Mouse (Mus musculus): ENCODE measurements at regions not wholly inside any gene's neighbourhood (a gene's known extent, or its start where the extent isn't known, plus 50 kb on each side); places are given as distances from the start of the nearest gene placed in this dataset.

GRCm38 (mm10) chr7:64064460-64065241 lies 89.0 kb upstream of the Trpm1 start:
- no peaks in the 10 kb centered on the region for H3K9me3 ChIP-seq (ENCODE audit: control insufficient read depth, low read length)
- WGBS = 56% methylated on average over 7 of the region's 7 CpGs
- peak; percentile 65; the same call in 1 of the 2 replicates for ATAC-seq
- H3K36me3 ChIP-seq (ENCODE audit: control insufficient read depth, insufficient read depth, low read length) = no peaks in the 10 kb centered on the region
- H3K27me3 ChIP-seq (replicated peaks; ENCODE audit: control insufficient read depth, insufficient read depth, low read length) = no peaks in the 10 kb centered on the region
- H3K4me2 ChIP-seq (ENCODE audit: low read depth, low read length) = no peak overlapping the region
- H3K4me3 ChIP-seq (ENCODE audit: low read length) = no peak overlapping the region
- no peaks in the 10 kb centered on the region for H3K4me1 ChIP-seq (ENCODE audit: control insufficient read depth, insufficient read depth, low read length)
- H3K9ac ChIP-seq (ENCODE audit: low read depth, low read length) = no peak overlapping the region
- no peak overlapping the region for H3K27ac ChIP-seq (ENCODE audit: low read length)

DNA sequence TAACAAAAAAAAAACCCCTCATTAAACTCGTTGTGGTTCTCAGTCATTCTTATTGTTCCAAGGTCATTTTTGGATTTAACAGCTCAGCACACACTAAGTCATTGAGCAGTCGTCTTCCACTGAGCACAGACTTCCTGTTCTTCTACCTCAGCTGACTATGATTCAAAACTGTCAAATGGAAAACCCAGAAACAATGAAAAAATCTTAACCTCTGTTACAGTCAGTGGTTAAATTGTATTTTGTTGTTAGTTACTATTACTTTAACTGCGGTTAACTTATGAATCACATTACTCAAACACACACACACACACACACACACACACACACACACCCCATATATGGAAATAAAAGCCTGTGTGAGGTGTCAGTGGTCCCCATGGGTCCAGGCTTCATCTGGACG lies 92.5 kb upstream of the Trpm1 start:
- 62% methylated on average over 4 of the region's 4 CpGs for WGBS
- peaks cover 7% of the 10 kb centered on the region; the same call in 1 of the 2 replicates for H3K4me1 ChIP-seq (ENCODE audit: control insufficient read depth, insufficient read depth, low read length)
- ATAC-seq = no peak
- no peak overlapping the region for H3K9ac ChIP-seq (ENCODE audit: low read depth, low read length)
- H3K4me2 ChIP-seq (ENCODE audit: low read depth, low read length) = no peak overlapping the region
- no peaks in the 10 kb centered on the region for H3K36me3 ChIP-seq (ENCODE audit: control insufficient read depth, insufficient read depth, low read length)
- H3K27me3 ChIP-seq (replicated peaks; ENCODE audit: control insufficient read depth, insufficient read depth, low read length) = no peaks in the 10 kb centered on the region
- H3K9me3 ChIP-seq (ENCODE audit: control insufficient read depth, low read length) = no peaks in the 10 kb centered on the region
- H3K4me3 ChIP-seq (ENCODE audit: low read length) = no peak overlapping the region
- H3K27ac ChIP-seq (ENCODE audit: low read length) = no peak overlapping the region

DNA sequence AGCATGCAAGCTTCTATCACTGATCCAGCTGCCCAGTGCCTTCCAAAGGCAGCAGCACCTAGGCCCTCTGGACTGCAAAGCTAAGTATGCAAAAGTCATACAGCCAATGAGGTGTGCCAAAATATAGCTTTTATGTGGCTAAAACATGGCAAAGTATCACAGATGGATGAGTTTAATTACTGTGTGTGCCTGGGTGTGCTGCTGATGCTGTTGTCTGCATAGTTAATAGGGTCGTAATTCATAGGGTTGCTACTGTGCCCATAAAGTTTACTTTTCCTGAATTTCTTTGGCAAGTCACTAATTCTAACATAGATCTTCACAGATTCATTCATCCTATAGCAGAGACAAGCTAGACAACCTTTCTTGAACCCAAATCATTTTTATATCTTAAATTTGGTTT lies 93.1 kb upstream of the Trpm1 start:
- Histone ChIP-seq H3K27me3 (replicated peaks; ENCODE audit: control insufficient read depth, insufficient read depth, low read length) (no peaks in the 10 kb centered on the region), H3K4me3 (ENCODE audit: low read length) (no peak overlapping the region), H3K9me3 (ENCODE audit: control insufficient read depth, low read length) (no peaks in the 10 kb centered on the region), H3K9ac (ENCODE audit: low read depth, low read length) (no peak overlapping the region), H3K4me1 (ENCODE audit: control insufficient read depth, insufficient read depth, low read length) (peaks cover 7% of the 10 kb centered on the region; the same call in 1 of the 2 replicates), H3K36me3 (ENCODE audit: control insufficient read depth, insufficient read depth, low read length) (no peaks in the 10 kb centered on the region), H3K27ac (ENCODE audit: low read length) (no peak overlapping the region), H3K4me2 (ENCODE audit: low read depth, low read length) (no peak overlapping the region)
- 93% methylated on average over 1 of the region's 1 CpGs for WGBS
- ATAC-seq = no peak

DNA sequence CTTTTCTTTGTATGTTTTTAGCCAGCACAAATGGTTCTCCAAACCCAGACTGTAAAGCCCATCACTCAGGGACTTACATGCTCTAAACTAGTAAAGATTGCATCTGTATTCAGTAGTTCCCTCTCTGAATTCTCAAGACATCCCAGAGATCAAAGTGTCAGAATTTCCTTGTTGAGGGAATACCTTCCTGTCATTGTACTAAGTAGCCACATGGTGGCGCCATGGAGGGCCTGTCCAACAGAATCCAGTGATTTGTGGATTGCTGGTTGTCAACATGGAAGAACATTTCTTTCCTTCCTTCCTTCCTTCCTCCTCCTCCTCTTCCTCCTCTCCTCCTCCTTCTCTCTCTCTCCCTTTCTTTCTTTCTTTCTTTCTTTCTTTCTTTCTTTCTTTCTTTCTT lies 93.6 kb upstream of the Trpm1 start:
- no peak for ATAC-seq
- WGBS = 3% methylated on average over 1 of the region's 1 CpGs
- no peaks in the 10 kb centered on the region for H3K27me3 ChIP-seq (replicated peaks; ENCODE audit: control insufficient read depth, insufficient read depth, low read length)
- H3K4me2 ChIP-seq (ENCODE audit: low read depth, low read length) = no peak overlapping the region
- no peak overlapping the region for H3K9ac ChIP-seq (ENCODE audit: low read depth, low read length)
- H3K36me3 ChIP-seq (ENCODE audit: control insufficient read depth, insufficient read depth, low read length) = no peaks in the 10 kb centered on the region
- no peaks in the 10 kb centered on the region for H3K9me3 ChIP-seq (ENCODE audit: control insufficient read depth, low read length)
- H3K27ac ChIP-seq (ENCODE audit: low read length) = no peak overlapping the region
- H3K4me3 ChIP-seq (ENCODE audit: low read length) = no peak overlapping the region
- H3K4me1 ChIP-seq (ENCODE audit: control insufficient read depth, insufficient read depth, low read length) = peaks cover 7% of the 10 kb centered on the region; the same call in 1 of the 2 replicates

DNA sequence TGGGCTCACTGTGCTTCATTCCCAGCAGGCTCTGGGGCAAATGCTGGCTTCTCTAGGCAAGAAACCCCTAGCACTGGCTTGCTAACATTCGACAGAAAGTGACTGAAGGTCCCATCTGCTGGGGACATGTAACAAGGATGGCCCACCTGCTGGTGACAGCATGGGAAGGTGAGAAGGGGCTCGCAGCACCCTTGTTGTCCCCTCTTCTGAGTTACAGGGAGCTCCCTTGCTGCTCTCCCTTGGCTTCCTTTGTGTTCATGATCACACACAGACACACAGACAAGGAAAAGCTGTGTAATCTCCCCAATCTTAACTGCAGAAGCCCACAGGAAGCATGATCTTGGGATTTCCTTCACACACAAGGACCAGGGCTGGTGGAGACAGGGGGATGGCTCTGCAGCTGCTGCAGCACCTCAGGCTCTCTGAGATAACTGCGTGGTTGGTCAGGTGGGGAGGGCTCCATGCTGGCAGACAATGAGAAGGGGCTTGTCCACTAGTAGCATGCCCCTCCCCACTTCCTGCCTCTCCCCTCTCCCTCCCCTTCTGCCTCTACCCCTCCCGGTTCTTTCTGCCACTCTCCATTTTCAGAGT lies 95.3 kb upstream of the Trpm1 start:
- WGBS = 45% methylated on average over 4 of the region's 4 CpGs
- Histone ChIP-seq H3K9me3 (ENCODE audit: control insufficient read depth, low read length) (no peaks in the 10 kb centered on the region), H3K27me3 (replicated peaks; ENCODE audit: control insufficient read depth, insufficient read depth, low read length) (no peaks in the 10 kb centered on the region), H3K4me1 (ENCODE audit: control insufficient read depth, insufficient read depth, low read length) (peaks cover 7% of the 10 kb centered on the region; the same call in 1 of the 2 replicates), H3K4me2 (ENCODE audit: low read depth, low read length) (no peak overlapping the region; the same call in 1 of the 2 replicates), H3K9ac (ENCODE audit: low read depth, low read length) (peak overlapping the region; percentile 48; the same call in 1 of the 2 replicates), H3K36me3 (ENCODE audit: control insufficient read depth, insufficient read depth, low read length) (no peaks in the 10 kb centered on the region), H3K27ac (ENCODE audit: low read length) (peak overlapping the region; percentile 26; the same call in 1 of the 2 replicates), H3K4me3 (ENCODE audit: low read length) (no peak overlapping the region)
- peak; percentile 29; the same call in 1 of the 2 replicates for ATAC-seq

- Histone ChIP-seq H3K4me2 (ENCODE audit: low read depth, low read length) (no peak overlapping the region), H3K36me3 (ENCODE audit: control insufficient read depth, insufficient read depth, low read length) (no peaks in the 10 kb centered on the region), H3K9me3 (ENCODE audit: control insufficient read depth, low read length) (no peaks in the 10 kb centered on the region), H3K4me3 (ENCODE audit: low read length) (no peak overlapping the region), H3K27ac (ENCODE audit: low read length) (peak overlapping the region; percentile 26; the same call in 1 of the 2 replicates), H3K9ac (ENCODE audit: low read depth, low read length) (peak overlapping the region; percentile 48; the same call in 1 of the 2 replicates), H3K27me3 (replicated peaks; ENCODE audit: control insufficient read depth, insufficient read depth, low read length) (no peaks in the 10 kb centered on the region), H3K4me1 (ENCODE audit: control insufficient read depth, insufficient read depth, low read length) (peaks cover 7% of the 10 kb centered on the region; the same call in 1 of the 2 replicates)
- peak; percentile 99 for ATAC-seq
- WGBS = 35% methylated on average over 4 of the region's 4 CpGs
These were observed 95.8 kb upstream of the Trpm1 start for GRCm38 (mm10) chr7:64057873-64058272.

GRCm38 (mm10) chr7:64056498-64056897 lies 97.1 kb upstream of the Trpm1 start:
- H3K9ac ChIP-seq (ENCODE audit: low read depth, low read length) = no peak overlapping the region
- no peak overlapping the region for H3K4me2 ChIP-seq (ENCODE audit: low read depth, low read length)
- 72% methylated on average over 3 of the region's 3 CpGs for WGBS
- no peaks in the 10 kb centered on the region for H3K36me3 ChIP-seq (ENCODE audit: control insufficient read depth, insufficient read depth, low read length)
- no peak overlapping the region for H3K27ac ChIP-seq (ENCODE audit: low read length)
- H3K4me3 ChIP-seq (ENCODE audit: low read length) = no peak overlapping the region
- peaks cover 7% of the 10 kb centered on the region; the same call in 1 of the 2 replicates for H3K4me1 ChIP-seq (ENCODE audit: control insufficient read depth, insufficient read depth, low read length)
- no peaks in the 10 kb centered on the region for H3K27me3 ChIP-seq (replicated peaks; ENCODE audit: control insufficient read depth, insufficient read depth, low read length)
- H3K9me3 ChIP-seq (ENCODE audit: control insufficient read depth, low read length) = no peaks in the 10 kb centered on the region
- ATAC-seq = no peak

DNA sequence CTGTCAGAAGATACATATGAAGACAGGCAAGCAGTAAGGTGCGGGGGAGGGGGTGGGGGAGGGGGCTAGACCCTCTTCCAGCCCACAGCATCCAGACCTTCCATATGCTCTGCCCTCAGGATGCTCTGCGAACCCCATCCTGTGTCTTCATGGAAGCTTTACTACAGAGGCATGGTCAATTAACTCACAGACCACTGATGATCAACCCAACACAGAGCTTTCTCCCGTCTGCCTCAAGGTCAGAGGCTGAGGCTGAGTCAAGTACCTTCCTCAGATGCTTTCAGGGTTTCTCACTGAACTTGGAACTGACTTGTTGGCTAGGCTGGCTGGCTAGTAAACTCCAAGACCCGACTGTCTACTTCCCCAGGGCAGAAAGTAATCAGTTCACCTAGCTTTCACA lies 98.6 kb upstream of the Trpm1 start:
- 86% methylated on average over 4 of the region's 4 CpGs for WGBS
- Histone ChIP-seq H3K9me3 (ENCODE audit: control insufficient read depth, low read length) (no peaks in the 10 kb centered on the region), H3K9ac (ENCODE audit: low read depth, low read length) (no peak overlapping the region), H3K4me3 (ENCODE audit: low read length) (no peak overlapping the region), H3K27me3 (replicated peaks; ENCODE audit: control insufficient read depth, insufficient read depth, low read length) (no peaks in the 10 kb centered on the region), H3K4me1 (ENCODE audit: control insufficient read depth, insufficient read depth, low read length) (peaks cover 7% of the 10 kb centered on the region; the same call in 1 of the 2 replicates), H3K27ac (ENCODE audit: low read length) (no peak overlapping the region), H3K4me2 (ENCODE audit: low read depth, low read length) (no peak overlapping the region), H3K36me3 (ENCODE audit: control insufficient read depth, insufficient read depth, low read length) (no peaks in the 10 kb centered on the region)
- ATAC-seq = no peak

DNA sequence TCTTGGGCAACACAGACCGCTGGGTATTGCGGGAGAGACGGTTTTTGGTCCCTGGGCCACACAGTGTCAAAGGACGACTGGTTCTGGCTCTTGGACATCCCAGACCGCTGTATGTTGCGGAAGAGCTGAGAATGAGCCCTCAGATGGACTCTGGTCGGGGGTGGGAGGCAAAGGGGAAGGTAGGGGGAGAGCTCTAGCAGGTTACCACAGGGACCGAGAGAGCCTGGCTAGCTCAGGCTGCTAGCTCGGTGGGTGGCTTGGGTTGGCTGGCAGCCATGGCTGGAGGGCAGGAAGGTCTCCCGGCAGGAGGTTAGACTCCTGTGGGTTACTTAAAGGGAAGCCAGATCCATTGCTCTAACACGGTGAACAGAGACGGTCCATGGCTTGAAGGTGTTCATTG lies 99.9 kb upstream of the Trpm1 start:
- Histone ChIP-seq H3K4me1 (ENCODE audit: control insufficient read depth, insufficient read depth, low read length) (peaks cover 10% of the 10 kb centered on the region), H3K27me3 (replicated peaks; ENCODE audit: control insufficient read depth, insufficient read depth, low read length) (no peaks in the 10 kb centered on the region), H3K36me3 (ENCODE audit: control insufficient read depth, insufficient read depth, low read length) (no peaks in the 10 kb centered on the region), H3K27ac (ENCODE audit: low read length) (no peak overlapping the region), H3K4me3 (ENCODE audit: low read length) (no peak overlapping the region), H3K9ac (ENCODE audit: low read depth, low read length) (no peak overlapping the region), H3K4me2 (ENCODE audit: low read depth, low read length) (no peak overlapping the region), H3K9me3 (ENCODE audit: control insufficient read depth, low read length) (no peaks in the 10 kb centered on the region)
- no peak for ATAC-seq
- 62% methylated on average over 12 of the region's 12 CpGs for WGBS
